Mouse (Mus musculus): ENCODE results near the gene Hoxc8. TPM values are rescaled to one million over a fixed set of nuclear protein-coding genes. Genes with fewer than 3 reads are reported as not detected.

Hoxc8 gene
- polyA plus RNA-seq, 1 experiment from 2014 or later: not detected

DNA sequence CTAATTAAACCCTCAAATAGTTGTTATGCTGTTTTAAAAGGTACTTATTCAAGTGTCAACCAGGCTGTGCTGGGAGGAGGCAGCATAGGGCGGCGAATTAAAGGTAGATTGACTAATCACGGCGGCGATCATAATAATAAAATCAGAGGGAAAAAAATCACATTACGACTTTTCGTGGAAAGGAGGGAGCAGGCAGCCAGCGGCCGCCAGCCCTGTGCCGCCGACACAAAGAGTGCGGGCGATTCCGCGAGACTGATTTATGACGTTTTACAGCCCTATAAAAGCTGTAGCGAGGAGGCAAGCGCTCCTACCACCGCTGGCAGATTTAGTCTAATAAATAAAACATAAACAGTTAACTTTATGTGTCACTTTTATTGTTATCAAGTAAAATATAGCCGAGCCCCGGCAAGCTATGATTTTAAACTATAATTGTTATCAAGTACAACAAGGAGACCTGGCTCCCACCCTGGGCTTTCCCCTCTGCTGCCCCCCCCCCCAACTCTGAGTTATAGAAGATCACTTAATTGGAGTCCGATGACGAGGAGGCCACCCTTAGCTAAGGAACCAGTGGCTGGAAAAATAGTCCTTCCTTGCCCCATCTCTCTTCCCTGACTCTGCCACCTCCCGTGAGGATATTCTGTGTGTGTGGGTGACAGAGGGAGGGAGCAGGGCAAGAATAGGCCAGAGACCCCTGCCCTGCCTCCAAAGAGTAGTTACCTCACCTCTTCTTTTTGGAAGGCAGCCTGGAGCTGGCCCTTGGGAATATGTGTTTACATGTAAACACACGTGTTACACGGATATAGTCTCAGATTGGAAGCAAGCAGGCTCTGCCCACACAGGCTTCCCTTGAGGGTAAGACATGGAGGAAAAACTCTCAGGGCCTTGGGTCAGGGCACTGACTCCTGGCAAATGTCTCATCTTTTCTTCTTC lies 42.5 kb downstream of the Hoxc8 start:
- no peak overlapping the region for H3K4me3 ChIP-seq
- H3K27ac ChIP-seq: no peak overlapping the region
- H3K9me3 ChIP-seq: no peaks in the 10 kb centered on the region
- no peak overlapping the region for H3K9ac ChIP-seq
- H3K4me2 ChIP-seq: peak overlapping the region; percentile 6; the same call in 1 of the 2 replicates
- no peaks in the 10 kb centered on the region for H3K4me1 ChIP-seq
- peaks cover 98% of the 10 kb centered on the region for H3K27me3 ChIP-seq
- no peaks in the 10 kb centered on the region for H3K36me3 ChIP-seq
- ATAC-seq (ENCODE audit: borderline replicate concordance, extremely low read depth, low FRiP score, low TSS enrichment): no peak
- 3% methylated on average over 26 of the region's 26 CpGs for WGBS

DNA sequence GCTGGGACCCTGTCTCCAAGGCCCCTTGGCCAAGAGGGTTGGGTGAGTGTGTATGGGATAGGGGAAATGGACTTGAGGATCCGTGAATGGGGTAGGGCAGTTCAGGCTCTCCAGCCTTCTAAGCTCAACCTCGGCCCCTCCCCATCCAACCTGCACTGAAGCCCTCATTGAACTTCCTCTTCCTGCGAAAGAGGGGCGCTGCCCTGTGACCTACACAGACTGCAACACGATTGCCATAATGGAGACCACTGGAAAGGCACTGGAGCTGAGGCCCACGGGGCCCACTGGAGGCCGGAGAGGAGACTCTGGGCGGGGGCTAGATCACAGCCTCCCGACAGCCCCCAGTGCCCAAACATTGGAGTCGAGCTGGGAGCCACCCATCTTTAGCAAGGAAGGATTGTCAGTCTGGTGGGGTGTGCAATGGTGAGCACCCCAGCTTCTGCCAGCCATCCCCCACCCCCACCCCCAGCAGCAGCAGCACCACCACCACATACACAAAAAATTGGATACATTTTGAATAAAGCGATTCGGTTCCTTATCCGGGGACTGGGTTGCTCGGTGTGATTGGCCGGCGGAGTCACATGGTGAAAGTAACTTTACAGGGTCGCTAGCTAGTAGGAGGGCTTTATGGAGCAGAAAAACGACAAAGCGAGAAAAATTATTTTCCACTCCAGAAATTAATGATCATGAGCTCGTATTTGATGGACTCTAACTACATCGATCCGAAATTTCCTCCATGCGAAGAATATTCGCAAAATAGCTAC lies 43.8 kb downstream of the Hoxc8 start:
- Histone ChIP-seq H3K4me1 (no peaks in the 10 kb centered on the region), H3K9me3 (no peaks in the 10 kb centered on the region), H3K27me3 (peaks cover 98% of the 10 kb centered on the region), H3K36me3 (no peaks in the 10 kb centered on the region), H3K4me3 (peak overlapping the region; percentile 46), H3K4me2 (peak overlapping the region; percentile 73), H3K9ac (peak overlapping the region; percentile 18; the same call in 1 of the 2 replicates), H3K27ac (no peak overlapping the region)
- peak; percentile 50 for ATAC-seq (ENCODE audit: borderline replicate concordance, extremely low read depth, low FRiP score, low TSS enrichment)
- WGBS: 1% methylated on average over 24 of the region's 24 CpGs

DNA sequence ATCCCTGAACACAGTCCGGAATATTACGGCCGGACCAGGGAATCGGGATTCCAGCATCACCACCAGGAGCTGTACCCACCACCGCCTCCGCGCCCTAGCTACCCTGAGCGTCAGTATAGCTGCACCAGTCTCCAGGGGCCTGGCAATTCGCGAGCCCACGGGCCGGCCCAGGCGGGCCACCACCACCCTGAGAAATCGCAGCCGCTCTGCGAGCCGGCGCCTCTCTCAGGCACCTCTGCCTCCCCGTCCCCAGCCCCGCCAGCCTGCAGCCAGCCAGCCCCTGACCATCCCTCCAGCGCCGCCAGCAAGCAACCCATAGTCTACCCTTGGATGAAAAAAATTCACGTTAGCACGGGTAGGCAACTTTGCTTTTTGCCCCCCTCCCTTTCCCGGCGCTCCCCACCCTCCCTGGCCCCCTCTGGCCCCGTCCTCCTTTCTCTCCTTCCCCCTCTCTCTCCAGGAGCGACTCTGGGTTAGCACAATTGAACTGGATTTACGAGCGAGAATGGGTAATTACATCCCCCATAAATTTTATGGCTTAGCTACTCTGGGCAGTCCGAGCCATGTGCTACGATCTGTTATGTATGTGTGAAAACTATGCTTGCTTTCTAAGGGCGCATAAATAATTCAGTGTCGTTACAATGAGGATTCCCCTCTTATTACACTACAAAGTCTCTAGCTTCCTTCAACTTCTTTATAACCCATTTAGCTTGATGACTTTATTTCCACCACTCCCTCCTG lies 44.6 kb downstream of the Hoxc8 start:
- Histone ChIP-seq H3K9me3 (no peaks in the 10 kb centered on the region), H3K9ac (peak overlapping the region; percentile 11), H3K4me1 (no peaks in the 10 kb centered on the region), H3K27me3 (peaks cover 98% of the 10 kb centered on the region), H3K36me3 (no peaks in the 10 kb centered on the region), H3K4me3 (peak overlapping the region; percentile 46), H3K27ac (no peak overlapping the region), H3K4me2 (peak overlapping the region; percentile 73)
- under 1% methylated on average over 34 of the region's 34 CpGs for WGBS
- ATAC-seq (ENCODE audit: borderline replicate concordance, extremely low read depth, low FRiP score, low TSS enrichment): peak; percentile 63

DNA sequence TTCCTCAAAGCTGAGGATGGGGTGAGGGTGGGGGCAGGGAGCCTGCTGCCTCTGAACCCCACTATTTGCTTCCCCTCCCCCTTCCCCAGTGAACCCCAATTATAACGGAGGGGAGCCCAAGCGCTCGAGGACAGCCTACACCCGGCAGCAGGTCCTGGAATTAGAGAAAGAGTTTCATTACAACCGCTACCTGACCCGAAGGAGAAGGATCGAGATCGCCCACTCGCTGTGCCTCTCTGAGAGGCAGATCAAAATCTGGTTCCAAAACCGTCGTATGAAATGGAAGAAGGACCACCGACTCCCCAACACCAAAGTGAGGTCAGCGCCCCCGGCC lies 45.1 kb downstream of the Hoxc8 start:
- Histone ChIP-seq H3K36me3 (no peaks in the 10 kb centered on the region), H3K9ac (no peak overlapping the region), H3K4me2 (peak overlapping the region; percentile 73), H3K9me3 (no peaks in the 10 kb centered on the region), H3K4me1 (peaks cover 4% of the 10 kb centered on the region; the same call in 1 of the 2 replicates), H3K27me3 (peaks cover 98% of the 10 kb centered on the region), H3K4me3 (peak overlapping the region; percentile 46), H3K27ac (no peak overlapping the region)
- ATAC-seq (ENCODE audit: borderline replicate concordance, extremely low read depth, low FRiP score, low TSS enrichment): no peak
- WGBS: 1% methylated on average over 14 of the region's 14 CpGs

DNA sequence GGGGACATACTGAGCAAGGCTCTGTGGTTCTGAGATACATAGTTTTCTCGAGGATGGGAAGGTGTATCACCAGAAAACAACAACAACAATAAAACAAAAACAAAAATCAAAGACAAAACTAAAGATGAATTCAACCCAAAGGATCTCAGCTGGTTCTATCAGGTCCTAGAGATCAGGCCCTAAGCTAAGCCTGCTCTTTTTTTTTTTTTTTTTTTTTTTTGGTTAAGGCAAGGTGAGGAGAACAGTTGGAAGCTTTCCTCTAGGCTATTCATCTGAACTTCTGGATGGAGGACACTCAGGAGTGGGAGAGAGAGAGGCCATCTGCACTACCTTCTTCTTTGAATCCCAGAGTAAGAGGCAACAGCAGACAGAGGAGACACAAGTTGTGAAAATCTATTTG lies 47.2 kb downstream of the Hoxc8 start:
- Histone ChIP-seq H3K4me3 (no peak overlapping the region), H3K9ac (no peak overlapping the region), H3K27me3 (peaks cover 98% of the 10 kb centered on the region), H3K9me3 (no peaks in the 10 kb centered on the region), H3K4me1 (peaks cover 13% of the 10 kb centered on the region; the same call in 1 of the 2 replicates), H3K4me2 (no peak overlapping the region), H3K36me3 (no peaks in the 10 kb centered on the region), H3K27ac (no peak overlapping the region)
- no peak for ATAC-seq (ENCODE audit: borderline replicate concordance, extremely low read depth, low FRiP score, low TSS enrichment)
- WGBS: 26% methylated on average over 1 of the region's 1 CpGs

DNA sequence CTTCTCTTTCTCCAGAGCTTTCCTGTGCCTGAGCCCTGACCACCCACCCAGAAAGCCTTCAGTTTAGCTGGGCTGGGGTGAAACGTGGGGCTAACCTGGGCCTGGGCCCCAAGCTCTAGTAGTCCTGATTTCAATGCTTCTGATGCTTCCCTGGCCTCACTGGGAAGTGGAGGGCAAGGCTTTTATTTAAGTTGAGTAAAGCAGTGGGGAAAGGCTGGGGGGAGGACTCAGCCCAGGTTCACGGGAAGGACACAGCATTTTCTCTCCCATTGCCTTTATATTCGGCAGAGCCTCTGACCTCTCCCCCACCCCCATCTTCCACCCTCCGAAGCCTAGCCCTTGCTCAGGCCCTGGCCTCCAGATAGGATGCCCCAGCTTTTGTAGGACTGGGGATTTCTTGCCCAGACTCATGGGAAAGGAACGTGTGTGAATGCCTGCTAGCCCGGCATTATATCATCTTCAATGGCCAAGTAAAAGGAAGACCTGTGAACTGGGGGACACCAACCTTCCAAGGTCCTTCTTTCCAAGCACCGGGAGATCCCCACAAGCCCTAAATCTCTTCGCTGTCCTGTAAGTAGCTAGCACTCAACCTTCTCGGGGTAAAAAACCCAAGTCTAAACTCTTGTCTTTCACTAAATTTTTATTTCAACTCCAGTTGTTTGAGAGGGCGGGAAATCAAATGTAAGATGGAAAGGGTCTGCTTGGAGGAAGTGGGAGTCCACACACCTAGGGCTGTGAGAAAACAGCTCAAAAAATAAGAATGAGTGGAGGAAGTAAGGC lies 48.5 kb downstream of the Hoxc8 start:
- Histone ChIP-seq H3K27me3 (peaks cover 100% of the 10 kb centered on the region), H3K4me2 (no peak overlapping the region), H3K27ac (no peak overlapping the region), H3K9me3 (no peaks in the 10 kb centered on the region), H3K4me3 (no peak overlapping the region), H3K9ac (no peak overlapping the region), H3K4me1 (peaks cover 13% of the 10 kb centered on the region; the same call in 1 of the 2 replicates), H3K36me3 (no peaks in the 10 kb centered on the region)
- ATAC-seq (ENCODE audit: borderline replicate concordance, extremely low read depth, low FRiP score, low TSS enrichment): no peak
- WGBS: 35% methylated on average over 10 of the region's 10 CpGs

DNA sequence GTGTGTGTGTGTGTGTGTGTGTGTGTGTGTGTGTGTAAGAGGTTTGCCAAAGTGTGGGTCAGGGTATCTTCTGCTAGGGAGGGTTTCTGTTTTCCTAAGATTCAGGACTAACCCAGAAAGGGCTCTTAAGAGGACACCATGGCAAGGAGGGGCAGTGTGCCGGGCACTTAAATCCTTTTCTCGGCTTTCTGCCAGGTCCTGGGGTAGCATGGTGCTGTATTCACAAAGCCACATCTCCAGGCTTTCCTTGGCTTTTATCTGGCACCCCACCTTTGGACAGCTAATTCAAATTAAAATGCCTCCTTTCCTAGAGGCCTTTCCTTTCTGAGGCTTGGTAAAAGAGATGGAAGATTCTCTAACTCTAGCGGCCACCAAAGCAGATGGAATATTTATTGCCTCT lies 49.2 kb downstream of the Hoxc8 start:
- Histone ChIP-seq H3K27me3 (peaks cover 100% of the 10 kb centered on the region), H3K9me3 (no peaks in the 10 kb centered on the region), H3K4me1 (peaks cover 13% of the 10 kb centered on the region; the same call in 1 of the 2 replicates), H3K36me3 (no peaks in the 10 kb centered on the region), H3K27ac (no peak overlapping the region), H3K4me3 (no peak overlapping the region), H3K4me2 (no peak overlapping the region), H3K9ac (no peak overlapping the region)
- 39% methylated on average over 3 of the region's 3 CpGs for WGBS
- no peak for ATAC-seq (ENCODE audit: borderline replicate concordance, extremely low read depth, low FRiP score, low TSS enrichment)

DNA sequence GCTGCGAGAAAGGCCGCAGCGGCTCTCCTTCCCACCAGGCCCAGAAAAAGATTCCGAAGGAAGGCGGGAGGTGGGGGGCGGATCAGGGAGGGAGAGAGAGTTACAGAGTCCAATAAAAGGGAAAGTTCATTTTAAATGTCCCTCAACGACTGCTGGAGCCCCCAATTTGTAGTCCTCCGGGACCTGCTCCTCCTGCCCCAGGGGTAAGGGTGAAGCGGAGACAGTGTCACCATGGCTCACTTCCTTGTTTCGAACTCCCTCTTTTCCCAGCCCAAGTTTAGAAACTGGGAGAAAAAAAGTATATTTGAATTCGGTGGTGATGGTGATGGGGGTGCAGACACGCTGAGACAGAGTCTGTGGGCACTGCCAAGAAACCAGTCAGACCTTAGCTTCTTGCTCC lies 50.2 kb downstream of the Hoxc8 start:
- ATAC-seq (ENCODE audit: borderline replicate concordance, extremely low read depth, low FRiP score, low TSS enrichment): no peak

DNA sequence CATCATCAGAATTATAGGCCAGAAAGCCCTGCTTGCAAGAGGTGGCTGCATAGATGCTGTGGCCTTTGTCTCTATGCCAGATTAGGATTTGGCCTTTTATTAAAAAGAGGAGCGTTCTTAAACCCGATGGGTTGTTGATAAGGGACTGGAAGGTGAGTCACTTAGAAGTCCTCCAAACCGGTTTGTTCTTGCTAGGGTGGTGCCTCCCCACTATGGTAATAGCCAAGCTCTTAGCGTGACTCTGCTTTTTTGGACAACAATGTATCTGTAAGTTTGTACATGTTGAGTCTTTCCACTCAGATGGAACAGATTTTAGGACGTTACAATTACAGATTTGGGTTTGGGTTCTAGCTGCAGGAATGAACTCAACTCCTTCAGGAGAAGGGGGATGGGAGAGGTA lies 51.2 kb downstream of the Hoxc8 start:
- ATAC-seq (ENCODE audit: borderline replicate concordance, extremely low read depth, low FRiP score, low TSS enrichment): no peak
- no peak overlapping the region for H3K9ac ChIP-seq
- H3K4me3 ChIP-seq: no peak overlapping the region
- H3K27ac ChIP-seq: no peak overlapping the region
- 41% methylated on average over 5 of the region's 5 CpGs for WGBS
- H3K27me3 ChIP-seq: peaks cover 93% of the 10 kb centered on the region
- no peaks in the 10 kb centered on the region for H3K9me3 ChIP-seq
- H3K36me3 ChIP-seq: no peaks in the 10 kb centered on the region
- peaks cover 13% of the 10 kb centered on the region; the same call in 1 of the 2 replicates for H3K4me1 ChIP-seq
- no peak overlapping the region for H3K4me2 ChIP-seq

More for the DNA sequence above, 50.2 kb downstream of the Hoxc8 start:
- Histone ChIP-seq H3K36me3 (no peaks in the 10 kb centered on the region), H3K4me1 (peaks cover 13% of the 10 kb centered on the region; the same call in 1 of the 2 replicates), H3K4me3 (0 out of 2 replicates have a peak overlapping the region, but pooled peaks have one; percentile 13), H3K9me3 (no peaks in the 10 kb centered on the region), H3K9ac (no peak overlapping the region), H3K4me2 (peak overlapping the region; percentile 35), H3K27me3 (peaks cover 96% of the 10 kb centered on the region), H3K27ac (no peak overlapping the region)
- WGBS: 33% methylated on average over 12 of the region's 12 CpGs

DNA sequence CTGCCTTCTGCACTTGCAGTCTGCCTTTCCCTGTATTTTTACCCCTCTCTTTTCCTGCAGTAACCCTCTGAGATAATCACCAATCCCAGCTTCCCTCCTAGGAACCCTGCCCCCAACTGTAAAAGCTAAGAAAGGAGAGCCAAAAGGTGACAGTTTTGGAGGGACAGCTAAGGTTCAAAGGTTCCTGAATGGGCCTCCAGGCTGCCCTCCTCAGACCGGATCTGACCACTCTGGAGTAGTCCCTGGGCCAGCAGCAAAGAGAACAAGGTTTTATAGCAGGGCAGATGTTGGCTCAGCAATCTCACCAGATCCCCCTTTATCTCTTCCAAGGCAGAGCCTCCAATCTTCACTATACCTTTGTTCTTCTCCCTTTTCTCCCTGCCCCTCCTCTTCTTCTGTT lies 51.8 kb downstream of the Hoxc8 start:
- Histone ChIP-seq H3K9me3 (no peaks in the 10 kb centered on the region), H3K27ac (no peak overlapping the region), H3K9ac (no peak overlapping the region), H3K27me3 (peaks cover 90% of the 10 kb centered on the region), H3K4me3 (no peak overlapping the region), H3K4me2 (no peak overlapping the region), H3K4me1 (peaks cover 13% of the 10 kb centered on the region; the same call in 1 of the 2 replicates), H3K36me3 (no peaks in the 10 kb centered on the region)
- no peak for ATAC-seq (ENCODE audit: borderline replicate concordance, extremely low read depth, low FRiP score, low TSS enrichment)
- 4% methylated on average over 1 of the region's 1 CpGs for WGBS

All from lung, embryonic 15.5 days (tissue).